Mouse (Mus musculus): ENCODE data around the gene Pstpip1. TPM values are rescaled to one million over a fixed set of nuclear protein-coding genes. Genes with fewer than 3 reads are reported as not detected.

Pstpip1 gene
- polyA plus RNA-seq, 1 experiment from 2014 or later = 3.9 TPM

DNA sequence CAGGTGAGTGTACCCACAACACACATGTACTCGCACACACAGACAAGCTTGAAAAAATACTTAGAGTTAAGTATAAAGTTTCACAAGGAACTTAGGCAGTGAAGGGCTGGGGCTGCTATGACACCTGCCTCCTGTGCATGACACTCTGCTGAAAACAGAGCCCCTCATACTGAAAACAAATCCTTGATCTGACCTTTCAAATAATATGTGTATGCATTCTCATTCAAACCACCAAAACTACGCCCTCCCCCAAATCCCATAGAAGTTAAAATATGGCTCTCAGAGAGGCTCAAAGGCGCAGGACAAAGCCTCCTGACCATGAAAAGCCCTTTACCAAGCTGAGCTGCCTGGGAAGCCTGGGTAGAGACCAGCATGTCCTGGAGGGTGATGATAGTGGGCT lies 85.6 kb downstream of the Pstpip1 start:
- Histone ChIP-seq H3K4me3 (ENCODE audit: low read depth, low read length) (no peak overlapping the region), H3K27me3 (ENCODE audit: control insufficient read depth, insufficient read depth, low read length) (no peaks in the 10 kb centered on the region), H3K9ac (ENCODE audit: low read length) (no peak overlapping the region), H3K4me2 (replicated peaks; ENCODE audit: low read depth) (no peak overlapping the region), H3K27ac (replicated peaks) (no peak overlapping the region), H3K9me3 (ENCODE audit: control insufficient read depth, low read length) (no peaks in the 10 kb centered on the region), H3K36me3 (ENCODE audit: control insufficient read depth, insufficient read depth, low read length) (no peaks in the 10 kb centered on the region), H3K4me1 (replicated peaks; ENCODE audit: control insufficient read depth, insufficient read depth) (no peaks in the 10 kb centered on the region)
- ATAC-seq (ENCODE audit: low FRiP score, low TSS enrichment) (no peak), DNase-seq (ENCODE audit: low spot score) (no peak)
- WGBS = 80% methylated on average over 3 of the region's 3 CpGs
- TF ChIP-seq CTCF (IDR thresholded peaks at IDR 0.05; ENCODE audit: low read depth) (no peak), EP300 (optimal IDR thresholded peaks at IDR 0.05) (no peak)

DNA sequence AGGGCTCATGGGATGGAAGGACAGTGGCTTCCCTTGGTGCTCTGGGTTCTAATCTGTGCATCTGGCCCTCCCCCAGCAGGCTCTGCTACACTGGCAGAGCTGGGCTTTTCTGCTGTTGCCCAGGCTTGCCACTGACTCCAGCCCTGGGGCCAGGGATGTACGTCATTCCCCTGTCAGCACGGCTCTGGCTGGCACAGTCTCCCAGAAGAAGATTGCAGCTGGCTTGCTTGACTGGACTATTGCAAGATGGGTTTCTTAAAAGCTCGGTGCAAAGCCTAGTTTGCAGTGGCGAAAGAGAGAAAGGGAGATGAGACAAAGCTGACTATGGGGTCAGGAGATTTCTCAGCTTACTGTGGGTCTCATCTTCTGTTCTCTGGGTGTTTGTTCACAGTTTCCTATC lies 87.6 kb downstream of the Pstpip1 start:
- no peak overlapping the region for H3K9ac ChIP-seq (ENCODE audit: low read length)
- ATAC-seq (ENCODE audit: low FRiP score, low TSS enrichment) (no peak), DNase-seq (ENCODE audit: low spot score) (no peak)
- H3K9me3 ChIP-seq (ENCODE audit: control insufficient read depth, low read length) = no peaks in the 10 kb centered on the region
- 68% methylated on average over 4 of the region's 4 CpGs for WGBS
- no peaks in the 10 kb centered on the region for H3K36me3 ChIP-seq (ENCODE audit: control insufficient read depth, insufficient read depth, low read length)
- H3K27me3 ChIP-seq (ENCODE audit: control insufficient read depth, insufficient read depth, low read length) = no peaks in the 10 kb centered on the region
- H3K27ac ChIP-seq (replicated peaks) = no peak overlapping the region
- H3K4me2 ChIP-seq (replicated peaks; ENCODE audit: low read depth) = no peak overlapping the region
- no peaks in the 10 kb centered on the region for H3K4me1 ChIP-seq (replicated peaks; ENCODE audit: control insufficient read depth, insufficient read depth)
- H3K4me3 ChIP-seq (ENCODE audit: low read depth, low read length) = no peak overlapping the region
- TF ChIP-seq CTCF (IDR thresholded peaks at IDR 0.05; ENCODE audit: low read depth) (no peak), EP300 (optimal IDR thresholded peaks at IDR 0.05) (no peak)

Other genes with a start within 250 kb of the Pstpip1 start
- 5.6 and 5.9 TPM in 2 replicates for gene Scaper, start 151.8 kb upstream of the Pstpip1 start, polyA plus RNA-seq (2015; fragmentation: Nextera tagmentation; extraction: Ambion mirVana)
- gene 4930563M21Rik, start 79.4 kb upstream of the Pstpip1 start, polyA plus RNA-seq (2015; fragmentation: Nextera tagmentation; extraction: Ambion mirVana) = not detected in 2 replicates
- gene Rcn2, start 48.1 kb upstream of the Pstpip1 start, polyA plus RNA-seq (2015; fragmentation: Nextera tagmentation; extraction: Ambion mirVana) = 95.7 and 98.1 TPM in 2 replicates
- 318 and 328 TPM in 2 replicates for gene Tspan3, start 75.5 kb downstream of the Pstpip1 start, polyA plus RNA-seq (2015; fragmentation: Nextera tagmentation; extraction: Ambion mirVana)